Mouse (Mus musculus): ENCODE data around the gene Arhgef1. TPM values are rescaled to one million over a fixed set of nuclear protein-coding genes. Genes with fewer than 3 reads are reported as not detected.

Arhgef1 gene
- polyA plus RNA-seq, 1 experiment from 2014 or later, result 64.0 TPM

GRCm38 (mm10) chr7:24879620-24880019, 23.1 kb upstream of the Arhgef1 start:
- Histone ChIP-seq H3K9ac (no peak overlapping the region), H3K4me3 (no peak overlapping the region), H3K27ac (replicated peaks) (no peak overlapping the region), H3K27me3 (replicated peaks) (peaks cover 4% of the 10 kb centered on the region; the same call in 1 of the 2 replicates), H3K36me3 (no peaks in the 10 kb centered on the region), H3K9me3 (no peaks in the 10 kb centered on the region), H3K4me2 (no peak overlapping the region), H3K4me1 (no peaks in the 10 kb centered on the region)
- WGBS, result 39% methylated on average over 2 of the region's 2 CpGs
- no peak for ATAC-seq (ENCODE audit: extremely low read depth, insufficient number of reproducible peaks, low FRiP score, low TSS enrichment)

DNA sequence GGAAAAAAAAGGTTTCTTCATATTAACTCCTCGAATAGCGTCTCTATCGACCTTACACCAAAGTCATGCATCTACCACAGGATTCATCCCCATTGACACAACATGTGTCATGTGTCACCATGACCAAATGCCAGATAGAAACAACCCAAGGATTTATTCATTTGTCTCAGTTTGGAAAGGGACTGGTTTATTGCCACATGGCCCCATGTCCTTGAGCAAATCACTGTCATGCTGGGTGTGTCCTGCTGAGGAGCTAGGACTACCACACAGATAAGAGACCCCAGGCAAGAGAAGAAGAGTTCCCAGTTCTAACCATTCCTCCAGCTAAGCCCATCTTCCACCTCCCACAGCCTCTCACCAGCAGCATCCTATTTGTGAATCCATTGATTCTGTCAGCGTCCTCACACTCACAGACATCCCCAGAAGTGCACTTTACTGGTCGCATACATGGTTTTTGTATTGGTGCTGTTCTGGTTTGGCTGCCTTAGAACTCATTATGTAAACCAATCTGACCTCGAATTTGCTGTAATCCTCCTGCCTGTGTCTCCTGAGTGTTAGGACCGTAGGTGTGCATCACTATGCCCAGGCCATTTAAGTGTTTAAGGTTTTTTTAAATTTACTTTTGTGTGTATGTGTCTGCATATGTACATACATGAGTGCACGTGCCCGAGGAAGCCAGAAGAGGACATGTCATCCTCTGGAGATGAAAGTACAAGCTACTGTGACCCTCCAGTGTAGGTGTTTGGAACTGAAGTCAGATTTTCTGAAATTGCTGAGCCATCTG, 20.1 kb upstream of the Arhgef1 start:
- Histone ChIP-seq H3K27me3 (replicated peaks) (no peaks in the 10 kb centered on the region; the same call in 1 of the 2 replicates), H3K4me3 (no peak overlapping the region), H3K4me1 (peaks cover 24% of the 10 kb centered on the region), H3K9me3 (no peaks in the 10 kb centered on the region), H3K4me2 (no peak overlapping the region), H3K36me3 (peaks cover 23% of the 10 kb centered on the region), H3K9ac (no peak overlapping the region), H3K27ac (replicated peaks) (no peak overlapping the region)
- no peak for ATAC-seq (ENCODE audit: extremely low read depth, insufficient number of reproducible peaks, low FRiP score, low TSS enrichment)
- 80% methylated on average over 9 of the region's 9 CpGs for WGBS

DNA sequence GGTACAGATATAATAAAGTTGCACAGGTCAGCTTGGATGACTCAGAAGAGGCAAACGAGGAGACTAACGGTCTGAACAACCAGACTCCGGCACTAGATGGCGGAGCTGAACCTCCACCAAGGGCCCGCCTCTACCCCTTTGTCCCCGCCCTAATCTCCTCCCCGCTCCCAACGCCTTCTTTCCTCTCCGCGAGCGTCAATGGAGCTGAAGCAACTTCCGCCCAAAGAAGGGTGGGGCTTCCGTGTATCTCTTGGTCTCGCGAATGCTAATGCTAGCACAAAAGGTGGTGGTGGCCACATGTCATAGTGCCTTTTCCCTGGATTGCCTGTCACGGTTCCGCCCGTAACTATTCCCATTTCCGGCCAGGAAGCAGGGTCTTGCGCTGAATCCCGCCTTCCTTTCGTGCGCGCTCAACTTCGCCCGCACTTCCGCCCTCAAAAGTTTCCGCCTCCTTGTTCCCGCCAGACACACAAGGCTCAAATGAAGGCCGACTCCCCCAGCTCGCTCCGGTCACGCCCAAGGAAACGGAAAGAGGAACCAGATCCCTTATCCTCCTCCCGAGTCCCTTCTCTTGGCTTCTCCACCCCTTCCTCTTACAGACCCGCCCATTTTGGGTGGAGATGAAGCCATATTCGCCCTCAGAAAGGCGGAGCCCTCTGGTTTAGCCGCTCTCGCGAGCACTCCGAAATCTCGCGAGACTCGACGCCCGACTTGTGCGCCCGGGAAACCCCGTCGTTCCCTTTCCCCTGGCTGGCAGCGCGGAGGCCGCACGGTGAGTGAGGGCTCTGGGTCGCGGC, 18.6 kb upstream of the Arhgef1 start, which contains the start of gene Rps19:
TSS of gene Rps19 (plus strand) at position 476 of the 797 bp plus-strand sequence.
- H3K4me2 ChIP-seq, result peak within 1 kb of the TSS; percentile 89
- H3K9me3 ChIP-seq, result no peaks in the 10 kb centered on the region
- peaks cover 27% of the 10 kb centered on the region for H3K4me1 ChIP-seq
- peak; percentile 86 for ATAC-seq (ENCODE audit: extremely low read depth, insufficient number of reproducible peaks, low FRiP score, low TSS enrichment)
- peak within 1 kb of the TSS; percentile 99 for H3K4me3 ChIP-seq
- WGBS, result 0% methylated on average over 57 of the region's 57 CpGs
- H3K27ac ChIP-seq (replicated peaks), result peak within 1 kb of the TSS; percentile 92
- peak within 1 kb of the TSS; percentile 100 for H3K9ac ChIP-seq
- H3K36me3 ChIP-seq, result peaks cover 38% of the 10 kb centered on the region
- H3K27me3 ChIP-seq (replicated peaks), result no peaks in the 10 kb centered on the region; the same call in 1 of the 2 replicates

- H3K4me1 ChIP-seq, result peaks cover 27% of the 10 kb centered on the region
- H3K4me3 ChIP-seq, result peak overlapping the region; percentile 99
- H3K27me3 ChIP-seq (replicated peaks), result no peaks in the 10 kb centered on the region; the same call in 1 of the 2 replicates
- H3K4me2 ChIP-seq, result peak overlapping the region; percentile 89
- peak overlapping the region; percentile 92 for H3K27ac ChIP-seq (replicated peaks)
- peaks cover 45% of the 10 kb centered on the region for H3K36me3 ChIP-seq
- H3K9ac ChIP-seq, result peak overlapping the region; percentile 100
- no peaks in the 10 kb centered on the region for H3K9me3 ChIP-seq
- ATAC-seq (ENCODE audit: extremely low read depth, insufficient number of reproducible peaks, low FRiP score, low TSS enrichment), result no peak
- 0% methylated on average over 47 of the region's 47 CpGs for WGBS
Measured at GRCm38 (mm10) chr7:24884693-24885291, 17.9 kb upstream of the Arhgef1 start.

DNA sequence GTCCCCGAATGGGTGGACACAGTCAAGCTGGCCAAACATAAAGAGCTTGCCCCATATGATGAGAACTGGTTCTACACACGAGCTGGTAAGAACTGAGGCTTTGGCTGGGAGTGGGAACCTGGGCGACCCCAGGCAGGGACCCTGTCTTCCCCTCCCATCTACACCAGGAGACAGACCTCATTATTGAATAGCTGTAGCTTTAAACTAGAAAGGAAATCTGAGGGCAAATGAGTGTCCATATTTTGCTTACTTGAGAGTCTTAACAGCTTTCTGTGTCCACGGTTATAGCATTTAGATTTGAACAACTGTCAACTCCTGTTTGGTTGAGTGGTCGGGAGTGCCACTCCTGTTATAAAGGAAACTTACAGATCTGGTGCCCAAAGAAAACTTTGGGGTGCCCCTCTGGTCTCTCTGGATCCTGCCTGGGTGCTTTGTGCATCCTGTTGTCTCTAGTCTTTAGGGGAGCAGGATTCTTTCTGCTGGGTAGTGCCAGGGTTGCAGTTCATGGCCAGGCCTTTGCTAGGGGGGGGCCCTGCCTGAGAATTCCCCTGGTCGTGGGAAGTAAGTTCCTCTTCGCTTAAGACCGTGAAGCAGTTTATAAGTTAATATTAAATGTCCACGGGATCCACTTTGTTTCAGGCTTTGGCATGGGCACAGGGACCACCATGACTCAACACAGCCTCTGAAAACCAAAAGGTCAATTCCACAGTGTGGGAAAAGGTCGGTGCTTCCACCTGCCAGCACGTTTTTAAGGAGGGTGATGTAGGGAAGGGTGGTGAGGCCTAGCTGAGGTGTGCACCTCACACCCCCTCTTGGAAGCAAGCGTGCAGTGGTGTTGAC, 17.0 kb upstream of the Arhgef1 start:
- no peaks in the 10 kb centered on the region; the same call in 1 of the 2 replicates for H3K27me3 ChIP-seq (replicated peaks)
- peak overlapping the region; percentile 99 for H3K4me3 ChIP-seq
- H3K36me3 ChIP-seq, result peaks cover 52% of the 10 kb centered on the region
- H3K9ac ChIP-seq, result peak overlapping the region; percentile 100
- 40% methylated on average over 12 of the region's 12 CpGs for WGBS
- no peaks in the 10 kb centered on the region for H3K9me3 ChIP-seq
- peak overlapping the region; percentile 92; the same call in 1 of the 2 replicates for H3K27ac ChIP-seq (replicated peaks)
- peak overlapping the region; percentile 89 for H3K4me2 ChIP-seq
- peaks cover 27% of the 10 kb centered on the region for H3K4me1 ChIP-seq
- no peak for ATAC-seq (ENCODE audit: extremely low read depth, insufficient number of reproducible peaks, low FRiP score, low TSS enrichment)

- peak overlapping the region; percentile 99 for H3K4me3 ChIP-seq
- peak overlapping the region; percentile 100 for H3K9ac ChIP-seq
- peaks cover 27% of the 10 kb centered on the region for H3K4me1 ChIP-seq
- peaks cover 58% of the 10 kb centered on the region for H3K36me3 ChIP-seq
- H3K27me3 ChIP-seq (replicated peaks), result no peaks in the 10 kb centered on the region; the same call in 1 of the 2 replicates
- no peak for ATAC-seq (ENCODE audit: extremely low read depth, insufficient number of reproducible peaks, low FRiP score, low TSS enrichment)
- H3K4me2 ChIP-seq, result peak overlapping the region; percentile 89
- no peaks in the 10 kb centered on the region for H3K9me3 ChIP-seq
- WGBS, result 56% methylated on average over 4 of the region's 4 CpGs
- H3K27ac ChIP-seq (replicated peaks), result 0 out of 2 replicates have a peak overlapping the region, but pooled peaks have one; percentile 51
Measured at GRCm38 (mm10) chr7:24886308-24886633, 16.4 kb upstream of the Arhgef1 start.

GRCm38 (mm10) chr7:24887096-24887495, 15.6 kb upstream of the Arhgef1 start:
- Histone ChIP-seq H3K4me1 (peaks cover 27% of the 10 kb centered on the region), H3K4me2 (peak overlapping the region; percentile 89), H3K27ac (replicated peaks) (no peak overlapping the region), H3K4me3 (0 out of 2 replicates have a peak overlapping the region, but pooled peaks have one; percentile 4), H3K9ac (peak overlapping the region; percentile 100), H3K36me3 (peaks cover 61% of the 10 kb centered on the region), H3K9me3 (no peaks in the 10 kb centered on the region), H3K27me3 (replicated peaks) (no peaks in the 10 kb centered on the region)
- no peak for ATAC-seq (ENCODE audit: extremely low read depth, insufficient number of reproducible peaks, low FRiP score, low TSS enrichment)
- WGBS, result 69% methylated on average over 4 of the region's 4 CpGs

- H3K4me3 ChIP-seq, result no peak overlapping the region
- ATAC-seq (ENCODE audit: extremely low read depth, insufficient number of reproducible peaks, low FRiP score, low TSS enrichment), result no peak
- H3K4me1 ChIP-seq, result peaks cover 27% of the 10 kb centered on the region
- no peaks in the 10 kb centered on the region for H3K27me3 ChIP-seq (replicated peaks)
- WGBS, result 80% methylated on average over 6 of the region's 6 CpGs
- H3K27ac ChIP-seq (replicated peaks), result peak overlapping the region; percentile 2; the same call in 1 of the 2 replicates
- no peak overlapping the region for H3K4me2 ChIP-seq
- H3K36me3 ChIP-seq, result peaks cover 64% of the 10 kb centered on the region
- no peaks in the 10 kb centered on the region for H3K9me3 ChIP-seq
- no peak overlapping the region for H3K9ac ChIP-seq
Measured at GRCm38 (mm10) chr7:24889431-24890220, 13.1 kb upstream of the Arhgef1 start.

DNA sequence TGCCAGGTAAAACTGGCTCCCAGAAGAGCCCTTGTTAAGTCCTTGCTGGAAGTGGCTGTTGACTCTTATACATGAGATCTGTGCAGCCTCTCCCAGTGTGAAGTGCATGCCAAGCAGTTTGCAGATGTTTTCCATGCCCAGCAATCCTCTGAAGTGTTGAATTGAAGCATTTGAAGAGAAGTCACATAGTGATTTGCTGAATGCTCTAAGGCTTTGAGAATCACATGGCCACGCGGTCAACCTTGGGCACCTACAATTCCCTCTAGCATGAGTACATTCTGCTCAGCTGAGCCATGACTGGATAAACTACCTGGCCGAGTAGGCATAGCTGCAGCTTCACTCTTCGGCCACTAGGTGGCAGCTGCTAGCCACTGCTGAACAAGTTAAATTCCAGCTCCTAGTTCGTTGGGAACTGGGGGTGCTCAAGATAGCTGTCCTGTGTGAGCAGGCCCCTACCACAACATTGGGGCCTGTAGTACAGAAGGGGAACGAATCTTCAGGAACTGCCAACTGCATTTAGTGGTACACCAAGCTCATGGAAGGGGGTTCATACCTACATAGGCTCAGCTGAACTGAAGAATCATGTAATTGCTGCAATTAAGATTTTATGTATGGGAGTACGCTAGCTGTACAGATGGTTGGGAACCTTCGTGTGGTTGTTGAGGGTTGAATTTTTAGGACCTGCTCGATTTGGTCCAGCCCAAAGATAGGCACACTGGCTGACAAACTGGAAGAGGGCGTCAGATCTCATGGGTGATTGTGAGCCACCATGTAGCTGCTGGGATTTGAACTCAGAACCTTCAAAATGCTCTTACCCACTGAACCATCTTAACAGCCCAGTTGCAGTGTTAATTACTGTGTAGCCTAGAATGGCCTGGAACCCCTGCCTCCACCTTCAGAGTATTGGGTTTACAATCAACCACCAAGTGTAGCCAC, 12.2 kb upstream of the Arhgef1 start:
- no peaks in the 10 kb centered on the region for H3K9me3 ChIP-seq
- peaks cover 62% of the 10 kb centered on the region for H3K36me3 ChIP-seq
- no peaks in the 10 kb centered on the region for H3K27me3 ChIP-seq (replicated peaks)
- H3K4me3 ChIP-seq, result no peak overlapping the region
- H3K27ac ChIP-seq (replicated peaks), result peak overlapping the region; percentile 2; the same call in 1 of the 2 replicates
- WGBS, result 29% methylated on average over 10 of the region's 10 CpGs
- peaks cover 24% of the 10 kb centered on the region for H3K4me1 ChIP-seq
- H3K4me2 ChIP-seq, result no peak overlapping the region
- ATAC-seq (ENCODE audit: extremely low read depth, insufficient number of reproducible peaks, low FRiP score, low TSS enrichment), result no peak
- no peak overlapping the region for H3K9ac ChIP-seq
